Mouse (Mus musculus): Measurements from ENCODE around the gene Mink1.

- TF ChIP-seq CTCF (IDR thresholded peaks at IDR 0.05; ENCODE audit: borderline replicate concordance, control insufficient read depth, extremely low read depth, insufficient read depth, low read length, poor library complexity) (no peak), POLR2A (IDR thresholded peaks at IDR 0.05; ENCODE audit: control insufficient read depth, extremely low read depth, insufficient read depth, low read length, poor library complexity) (no peak)
Measured at GRCm38 (mm10) chr11:70516352-70516751, 46.3 kb upstream of the Mink1 start.

All from thymus, adult 2 months (tissue).